Mouse (Mus musculus) frontal cortex, postnatal 25 days (tissue): Measurements from ENCODE around the gene Olfr317.
"Not testable (repeated sequence)": the region's sequence is repeated elsewhere in the genome, so short reads cannot be mapped to it uniquely, and the experiment has no call there.

ENCODE experiments used
- DNase-seq, 2 experiments: peaks; one replicate each; pipeline ENCODE4 v3.0.0; 2022; ENCODE audit warnings: low spot score in 2 of 2

Gene Olfr317

DNA sequence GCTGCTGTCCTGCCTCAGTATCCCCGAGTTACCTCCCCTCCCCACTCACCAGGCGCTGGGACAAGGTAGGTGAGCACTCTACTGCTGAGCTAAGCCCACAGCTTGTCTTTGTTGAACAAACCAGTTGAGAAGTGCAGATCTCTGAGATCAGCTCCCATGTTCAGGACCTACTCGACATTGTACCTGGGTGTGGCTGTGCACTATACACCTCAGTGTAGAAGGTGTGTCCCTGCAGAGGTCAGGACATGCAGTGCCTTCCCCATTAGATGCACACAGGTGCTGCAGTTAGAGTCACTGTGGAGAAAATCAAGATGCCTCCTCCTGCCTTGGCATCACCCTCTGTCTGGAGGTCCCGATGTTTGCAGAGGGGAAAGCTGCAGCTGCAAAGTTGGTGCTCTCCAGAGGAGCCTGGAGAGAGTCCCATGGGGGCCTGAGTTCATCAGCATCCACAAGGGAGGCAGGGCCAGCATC lies at the start of gene Olfr317:
Olfr317 (minus strand) TSS at position 421 of the 471 bp plus-strand sequence.
- no peak for DNase-seq

DNA sequence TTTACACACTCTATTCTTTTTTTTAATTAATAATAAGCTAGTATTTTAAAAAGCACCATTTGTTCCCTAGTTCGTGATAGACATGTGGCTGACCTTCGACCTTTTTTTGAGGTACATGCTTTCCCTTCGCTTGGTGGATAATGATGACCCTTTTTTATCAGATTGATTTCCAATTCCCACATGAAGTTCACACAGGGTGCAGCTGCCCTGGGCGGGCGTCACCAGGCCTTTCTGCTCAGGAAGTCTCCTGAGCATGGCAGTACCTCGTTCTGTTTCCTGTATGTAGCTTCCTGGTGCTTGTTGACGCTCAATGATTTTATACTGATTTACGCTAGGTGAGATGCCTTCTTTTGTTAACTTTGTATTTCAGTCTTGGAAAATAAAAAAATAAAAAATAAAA lies 49.3 kb upstream of the Olfr317 start:
- no peak for DNase-seq

DNA sequence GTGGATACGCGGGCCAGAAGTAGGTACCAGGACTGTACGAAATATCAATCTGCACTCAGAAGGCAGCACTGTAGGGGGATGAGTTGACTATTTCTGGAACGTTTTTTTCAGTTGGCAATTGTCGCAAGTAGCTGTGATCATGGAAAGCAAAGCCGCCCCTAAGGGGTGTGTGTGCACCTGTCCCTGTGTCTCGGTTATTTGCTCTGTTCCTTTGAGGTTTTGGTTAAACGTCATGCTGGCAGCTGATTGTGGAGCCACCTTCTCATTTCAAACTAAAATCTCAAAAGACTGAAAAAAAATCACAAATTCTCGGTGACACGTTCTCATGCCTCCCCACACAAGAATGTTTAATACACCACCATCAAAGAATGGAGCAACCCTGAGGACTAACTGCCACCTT lies 48.6 kb upstream of the Olfr317 start:
- no peak for DNase-seq

DNA sequence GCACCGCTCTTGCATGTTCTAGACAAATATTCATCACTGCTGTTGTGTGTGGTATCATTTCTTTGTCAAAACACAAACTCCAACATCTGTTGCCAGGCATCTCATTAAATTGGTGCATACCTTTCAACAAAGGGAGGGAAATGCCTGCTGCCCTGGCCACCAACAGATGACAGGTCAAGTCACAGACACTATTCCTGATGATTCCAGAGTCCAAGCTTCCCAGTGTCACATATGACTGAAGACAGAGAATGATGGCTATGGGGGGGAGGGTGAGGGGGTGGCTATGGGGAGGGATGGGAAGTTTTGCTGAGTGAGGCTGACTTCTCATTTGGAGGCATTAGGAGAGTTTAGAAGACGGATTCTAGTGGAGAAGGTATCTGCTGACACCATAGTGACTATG lies 45.2 kb upstream of the Olfr317 start:
- no peak for DNase-seq

DNA sequence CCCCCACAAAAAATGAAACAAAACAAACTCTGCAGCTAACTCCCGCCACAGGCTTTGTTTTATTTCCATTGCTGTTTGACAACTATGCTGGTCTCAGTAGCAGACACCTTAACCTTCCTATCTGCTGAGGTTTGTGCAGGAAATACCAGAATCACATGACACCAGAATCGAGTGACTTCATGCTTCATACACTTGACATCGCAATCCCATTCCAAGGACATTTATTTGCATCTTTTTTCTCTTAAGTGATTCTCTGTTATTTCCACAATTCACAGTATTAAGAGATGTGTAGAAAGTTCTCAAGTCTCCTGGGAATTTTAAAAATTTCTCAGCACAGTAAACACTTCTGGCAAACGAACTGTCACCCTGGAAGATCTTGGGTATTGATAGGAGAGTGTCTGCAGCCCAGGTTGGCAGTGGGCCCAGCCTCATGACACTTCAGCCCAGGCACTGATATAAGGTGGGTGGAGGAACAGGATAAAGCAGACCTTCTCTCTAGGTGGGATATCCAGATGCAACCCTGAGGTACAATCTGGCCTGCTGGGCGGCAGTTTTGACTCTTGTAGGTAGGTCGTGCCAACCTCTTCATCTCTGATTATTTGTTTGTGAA lies 43.6 kb upstream of the Olfr317 start, which contains the start of gene Olfr314:
Olfr314 (plus strand) TSS at position 473 of the 610 bp plus-strand sequence.
- no peak for DNase-seq

DNA sequence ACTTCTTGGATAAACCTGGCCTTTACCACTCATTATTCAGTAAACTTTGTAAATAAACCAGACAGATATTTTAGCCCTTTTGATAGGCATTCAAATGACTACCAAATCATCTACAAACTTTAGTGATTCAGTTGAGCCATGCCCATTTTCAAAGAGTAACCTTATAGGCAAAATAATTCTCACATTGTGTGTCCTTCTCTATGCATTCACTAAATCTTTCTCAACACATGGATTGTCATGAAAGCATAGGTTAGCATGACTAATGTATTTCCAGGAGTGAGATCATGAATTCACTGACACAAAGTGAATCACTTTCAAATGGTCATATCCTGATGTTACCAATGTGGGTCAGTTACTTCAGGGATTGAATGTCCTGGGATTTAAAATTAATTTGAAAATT lies 33.9 kb upstream of the Olfr317 start, which contains the start of gene Olfr315:
Olfr315 (plus strand) TSS at position 301 of the 400 bp plus-strand sequence.
- DNase-seq, result no peak

DNA sequence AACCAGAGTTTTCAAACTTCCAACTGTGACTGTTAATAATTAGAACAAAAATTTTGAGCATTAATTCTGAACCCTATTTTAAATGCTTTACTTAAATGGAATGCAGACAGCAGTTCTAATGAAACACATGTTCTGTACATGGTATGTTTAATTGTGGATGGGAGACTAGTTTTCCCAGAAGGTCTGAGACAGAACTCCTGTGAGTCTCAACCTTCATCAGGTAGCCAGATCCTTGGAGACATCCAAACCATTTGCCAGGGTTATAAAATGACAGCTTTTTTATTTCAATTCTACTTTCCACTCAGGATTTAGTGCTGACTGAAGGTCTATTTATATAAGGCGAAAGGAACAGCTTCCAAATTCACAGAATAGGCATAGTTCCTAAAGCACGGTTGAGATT lies 13.4 kb upstream of the Olfr317 start, which contains the start of gene Olfr316:
Olfr316 (plus strand) TSS at position 301 of the 400 bp plus-strand sequence.
- DNase-seq, result no peak

DNA sequence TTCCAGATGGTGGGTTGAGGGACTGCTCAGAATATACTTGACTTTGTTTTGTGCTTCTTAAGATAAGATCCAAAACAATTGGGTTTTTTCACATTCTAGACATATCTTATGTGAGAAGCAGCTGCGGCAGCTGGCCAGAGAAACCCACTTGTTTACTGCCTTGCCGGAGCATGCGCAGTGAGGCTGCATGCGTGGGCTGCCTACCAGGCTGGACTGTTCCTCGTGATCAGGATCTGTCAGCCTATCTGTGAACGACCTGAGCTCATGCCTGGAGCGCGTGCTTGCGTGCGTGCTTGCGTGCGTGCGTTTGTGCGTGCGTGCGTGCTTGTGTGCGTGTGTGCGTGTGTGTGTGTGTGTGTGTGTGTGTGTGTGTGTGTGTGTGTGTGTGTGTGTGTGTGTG lies 12.1 kb upstream of the Olfr317 start:
- peak in 1 of 2 experiments; percentile 30 for DNase-seq

DNA sequence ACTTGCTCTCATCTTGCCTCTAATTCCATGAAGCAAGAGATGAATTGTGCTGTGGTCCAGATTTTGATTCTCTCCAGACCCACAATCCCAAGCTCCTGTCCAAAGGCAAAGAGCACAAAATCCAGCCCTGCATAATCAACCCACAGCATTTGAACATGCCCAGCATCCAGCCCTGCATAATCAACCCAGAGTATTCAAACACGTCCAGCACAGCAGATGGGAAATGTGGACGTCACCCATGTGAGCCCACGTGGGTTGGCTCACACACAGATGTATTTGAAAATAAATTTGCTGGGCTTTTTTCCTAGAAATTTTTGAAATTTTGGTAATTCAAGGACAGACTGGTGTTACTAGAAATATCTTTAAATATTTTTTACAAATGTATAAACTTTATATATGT lies 5.6 kb downstream of the Olfr317 start:
- DNase-seq, result no peak

DNA sequence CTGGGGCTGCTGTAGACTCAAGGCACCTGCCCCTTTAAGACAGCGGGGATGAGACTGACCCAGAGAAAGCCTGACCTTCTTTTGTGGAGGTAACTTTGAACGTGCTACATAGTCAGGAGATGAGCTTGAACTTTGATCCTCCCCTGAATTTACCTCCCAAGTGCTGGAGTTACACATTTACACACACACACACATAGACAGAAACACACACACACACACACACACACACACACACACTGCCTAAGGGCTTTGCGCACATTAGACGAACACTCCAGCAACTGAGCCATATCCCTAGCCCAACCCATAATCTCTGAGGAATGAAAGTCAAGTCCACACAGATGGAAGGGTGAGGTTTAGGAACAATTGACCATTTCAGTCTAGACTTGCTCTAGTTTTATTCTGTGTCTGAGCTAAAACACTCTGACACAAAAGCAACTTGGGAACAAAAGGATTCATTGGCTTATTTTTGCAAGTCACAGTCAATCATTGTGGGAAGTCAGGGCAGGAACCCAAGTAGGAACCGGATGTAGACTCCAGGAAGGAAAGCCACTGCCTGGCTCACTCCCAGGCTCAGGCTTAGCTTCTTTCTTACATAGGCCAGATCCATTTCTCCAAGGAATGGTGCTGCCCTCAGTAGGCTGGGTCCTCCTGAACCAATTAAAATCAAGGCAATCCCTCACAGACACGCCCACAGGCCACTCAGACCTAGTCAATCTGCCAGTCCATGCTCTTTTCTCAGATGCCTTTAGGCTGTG lies 10.9 kb downstream of the Olfr317 start:
- DNase-seq, result not testable (repeated sequence)

DNA sequence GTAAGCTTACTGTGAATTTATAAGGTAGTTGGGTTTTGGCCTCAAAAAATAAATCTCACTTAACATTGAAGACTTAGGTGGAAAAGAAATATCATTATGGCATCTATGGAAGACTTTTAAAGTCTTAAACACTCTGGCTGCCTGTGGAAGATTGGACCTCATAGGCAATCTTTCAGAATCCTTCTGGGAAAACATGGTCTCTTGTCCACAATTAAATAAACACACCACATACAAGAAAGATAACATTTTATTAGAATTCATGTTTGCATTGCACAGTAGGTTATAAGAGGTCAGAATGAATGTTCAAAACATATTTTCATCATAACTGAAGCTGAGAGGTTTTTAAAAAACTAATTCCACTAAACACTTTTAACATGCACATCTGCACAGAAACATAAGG lies 15.1 kb downstream of the Olfr317 start, which contains the start of gene Olfr318:
Olfr318 (minus strand) TSS at position 101 of the 400 bp plus-strand sequence.
- no peak for DNase-seq

DNA sequence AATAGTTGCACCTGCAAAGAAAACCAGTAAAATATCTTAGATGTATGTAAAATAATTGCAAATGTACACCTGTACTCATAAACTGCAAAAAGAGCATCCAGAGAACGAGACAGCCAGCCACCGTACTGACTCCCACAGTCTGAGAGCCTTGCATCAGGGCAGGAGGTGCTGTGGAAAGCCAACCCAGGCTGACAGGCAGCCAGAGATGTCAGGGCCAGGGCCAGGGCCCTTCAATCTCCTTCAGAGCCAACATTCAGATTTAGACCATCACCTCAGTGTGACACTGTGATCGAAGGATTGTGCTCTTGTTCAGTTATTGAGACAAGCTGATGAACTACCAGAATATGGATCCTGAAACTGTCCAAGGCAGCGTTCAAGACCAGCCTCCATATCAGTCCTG lies 19.3 kb downstream of the Olfr317 start:
- no peak for DNase-seq

DNA sequence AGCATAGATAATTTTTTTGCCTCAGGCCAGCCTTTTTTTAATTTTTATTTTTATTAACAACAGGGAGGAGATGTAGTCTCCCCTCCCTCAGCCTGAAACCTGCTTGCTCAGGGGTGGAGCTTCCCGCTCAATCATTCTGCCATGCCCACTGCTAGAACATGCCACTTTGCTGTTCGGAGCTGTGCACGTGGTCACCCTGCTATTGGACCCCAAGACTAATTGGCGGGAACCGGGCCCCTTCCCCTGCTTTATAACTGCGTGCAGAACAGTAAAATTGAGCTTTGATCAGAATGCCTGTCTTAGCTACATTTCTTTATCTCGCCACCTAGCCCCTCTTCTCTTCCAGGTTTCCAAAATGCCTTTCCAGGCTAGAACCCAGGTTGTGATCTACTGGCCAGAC lies 21.3 kb downstream of the Olfr317 start:
- DNase-seq, result not testable (repeated sequence)

DNA sequence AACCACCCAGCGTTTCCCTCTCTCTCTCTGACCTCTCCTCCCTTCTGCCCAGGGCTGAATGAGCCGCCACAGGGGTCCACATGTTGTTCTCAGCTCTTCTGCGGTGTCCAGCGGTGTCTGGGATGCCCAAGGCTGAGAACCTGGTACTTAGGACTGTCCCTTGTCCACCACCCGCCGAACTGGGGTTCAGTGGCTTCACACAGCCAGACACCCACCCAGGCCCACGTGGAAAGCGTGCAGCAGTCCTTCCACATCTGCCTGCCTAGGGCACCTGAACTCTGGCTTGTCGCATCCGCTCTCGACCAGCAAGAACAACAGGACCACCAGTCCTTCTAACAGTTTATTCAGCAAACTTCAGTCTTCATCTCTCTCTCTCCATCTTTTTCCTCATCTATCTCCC lies 29.9 kb downstream of the Olfr317 start:
- no peak for DNase-seq

DNA sequence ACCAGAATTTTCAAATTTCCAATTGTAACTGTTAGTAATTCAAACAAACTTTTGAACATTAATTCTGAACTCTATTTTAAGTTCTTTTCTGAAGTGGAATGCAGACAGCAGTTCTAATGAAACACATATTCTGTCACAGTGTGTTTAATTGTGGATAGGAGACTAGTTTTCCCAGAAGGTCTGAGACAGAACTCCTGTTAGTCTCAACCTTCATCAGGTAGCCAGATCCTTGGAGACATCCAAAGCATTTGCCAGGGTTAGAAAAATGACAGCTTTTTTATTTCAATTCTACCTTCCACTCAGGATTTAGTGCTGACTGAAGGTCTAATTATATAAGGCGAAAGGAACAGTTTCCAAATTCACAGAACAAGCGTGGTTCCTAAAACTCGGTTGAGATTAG lies 40.1 kb downstream of the Olfr317 start, which contains the start of gene Olfr319:
Olfr319 (plus strand) TSS at position 301 of the 400 bp plus-strand sequence.
- no peak for DNase-seq
